ENCODE assay signal across 21 mouse cellular contexts in the genomic region with DNA sequence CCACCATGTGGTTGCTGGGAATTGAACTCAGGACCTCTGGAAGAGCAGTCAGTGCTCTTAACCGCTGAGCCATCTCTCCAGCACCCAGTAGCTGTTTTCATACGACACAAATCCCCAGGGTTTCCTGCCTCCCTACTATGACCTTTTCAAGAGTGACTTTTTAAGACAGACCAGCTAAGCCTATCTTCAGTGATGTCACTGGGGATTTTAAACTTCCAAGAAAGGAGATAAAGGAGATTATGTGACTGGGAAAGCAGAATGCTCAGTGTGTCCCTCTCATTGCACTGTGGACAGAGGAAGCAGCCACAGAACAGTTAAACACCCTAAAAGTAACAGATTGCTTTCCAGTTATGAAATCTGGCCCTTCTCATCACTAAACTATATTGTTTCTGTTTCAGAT. TPM values are rescaled to one million over a fixed set of nuclear protein-coding genes. Genes with fewer than 3 reads are reported as not detected.
A peak's percentile ranks its signal among the peaks of the same experiment; 100 is the strongest.
DNase-seq lines count a peak whose midpoint lies in the region; ATAC-seq and TF ChIP-seq lines count a peak whose summit lies in the region.
"Had no signal": no experiment of that assay in that cellular context is flagged by ENCODE, and none has a peak within 500 bp of the region (broad histone marks: within the 10 kb centered on the region; RNA-seq: fewer than 3 reads in every experiment).

No protein-coding gene starts in this region.

- no peaks in the 10 kb centered on the region for H3K27me3 ChIP-seq in kidney, postnatal 0 days (ENCODE audit: insufficient read depth, low read length)
- H3K27me3 ChIP-seq in heart, embryonic 15.5 days = no peaks in the 10 kb centered on the region
- no peaks in the 10 kb centered on the region for H3K27me3 ChIP-seq in stomach, postnatal 0 days (ENCODE audit: control insufficient read depth, insufficient read depth, low read length)
- H3K27me3 ChIP-seq: kidney, embryonic 15.5 days; liver, embryonic 15.5 days; lung, embryonic 15.5 days had no signal

- intact Hi-C loops in heart, postnatal 14 days (cut with DNase I) = no loop called here

- H3K4me1 ChIP-seq in kidney, postnatal 0 days (replicated peaks; ENCODE audit: insufficient read depth, low read length) = no peaks in the 10 kb centered on the region
- peaks cover 11% of the 10 kb centered on the region; the same call in 1 of the 2 replicates for H3K4me1 ChIP-seq in heart, embryonic 15.5 days (replicated peaks)
- no peaks in the 10 kb centered on the region for H3K4me1 ChIP-seq in stomach, postnatal 0 days (replicated peaks; ENCODE audit: control insufficient read depth, insufficient read depth)
- H3K4me1 ChIP-seq: kidney, embryonic 15.5 days; limb, embryonic 10.5 days; lung, embryonic 15.5 days; midbrain, embryonic 10.5 days had no signal

- TF ChIP-seq EP300 in stomach, postnatal 0 days (optimal IDR thresholded peaks at IDR 0.05) = no peak

- no peaks in the 10 kb centered on the region for H3K36me3 ChIP-seq in kidney, postnatal 0 days (ENCODE audit: insufficient read depth, low read length)
- H3K36me3 ChIP-seq in heart, embryonic 15.5 days = no peaks in the 10 kb centered on the region
- H3K36me3 ChIP-seq in stomach, postnatal 0 days (ENCODE audit: control insufficient read depth, insufficient read depth, low read length) = no peaks in the 10 kb centered on the region
- H3K36me3 ChIP-seq: kidney, embryonic 15.5 days; limb, embryonic 10.5 days; liver, embryonic 15.5 days; lung, embryonic 15.5 days; midbrain, embryonic 10.5 days had no signal

- WGBS in kidney, postnatal 0 days = 72% methylated on average over 2 of the region's 2 CpGs
- WGBS in heart, embryonic 15.5 days = 68% methylated on average over 2 of the region's 2 CpGs
- 74% methylated on average over 2 of the region's 2 CpGs for WGBS in stomach, postnatal 0 days

- DNase-seq in heart, adult 18-20 months = peak; percentile 46 to 65
- DNase-seq in heart, postnatal 14 days = no peak
- DNase-seq in kidney, postnatal 0 days (ENCODE audit: low spot score) = peak; percentile 15
- DNase-seq in kidney, adult 11 months = no peak
- DNase-seq in stomach, postnatal 0 days (ENCODE audit: low spot score) = no peak
- DNase-seq: cerebellum, adult 11-12 months; cerebellum, postnatal 14 days; liver; right cerebral cortex, postnatal 25 days; thymus, postnatal 25 days had no signal

- ATAC-seq in kidney, postnatal 0 days (replicated peaks; ENCODE audit: low FRiP score, low read depth) = no peak
- ATAC-seq in heart, embryonic 15.5 days (replicated peaks; ENCODE audit: insufficient number of reproducible peaks, insufficient read depth, low FRiP score, low read depth) = 0 out of 2 replicates have a peak, but pooled peaks have one; percentile 22
- peak; percentile 40; the same call in 1 of the 2 replicates for ATAC-seq in stomach, postnatal 0 days (ENCODE audit: low FRiP score, low TSS enrichment)
- no peak for ATAC-seq in megakaryocyte, adult 5-6 weeks (ENCODE audit: poor library complexity, severe bottlenecking)
- ATAC-seq: hindbrain, postnatal 0 days; intestine, embryonic 16.5 days; midbrain, embryonic 16.5 days had no signal

- no peak for TF ChIP-seq CTCF in kidney, postnatal 0 days (IDR thresholded peaks at IDR 0.05; ENCODE audit: low read depth)
- TF ChIP-seq CTCF in stomach, postnatal 0 days (IDR thresholded peaks at IDR 0.05; ENCODE audit: low read depth) = no peak

- no peak overlapping the region for H3K4me3 ChIP-seq in kidney, postnatal 0 days (replicated peaks; ENCODE audit: low read depth, low read length)
- no peak overlapping the region for H3K4me3 ChIP-seq in heart, embryonic 15.5 days
- no peak overlapping the region for H3K4me3 ChIP-seq in stomach, postnatal 0 days (ENCODE audit: low read depth, low read length)
- H3K4me3 ChIP-seq: kidney, embryonic 15.5 days; limb, embryonic 10.5 days; liver, embryonic 15.5 days; lung, embryonic 15.5 days; midbrain, embryonic 10.5 days had no signal

- no peaks in the 10 kb centered on the region for H3K9me3 ChIP-seq in kidney, postnatal 0 days (replicated peaks; ENCODE audit: low read length)
- no peaks in the 10 kb centered on the region for H3K9me3 ChIP-seq in heart, embryonic 15.5 days (replicated peaks)
- no peaks in the 10 kb centered on the region for H3K9me3 ChIP-seq in stomach, postnatal 0 days (ENCODE audit: control insufficient read depth, low read length)
- H3K9me3 ChIP-seq: kidney, embryonic 15.5 days; limb, embryonic 10.5 days; liver, embryonic 15.5 days; lung, embryonic 15.5 days; midbrain, embryonic 10.5 days had no signal

- no peak overlapping the region for H3K27ac ChIP-seq in kidney, postnatal 0 days
- peak overlapping the region; percentile 48 for H3K27ac ChIP-seq in heart, embryonic 15.5 days
- H3K27ac ChIP-seq in stomach, postnatal 0 days (replicated peaks) = peak overlapping the region; percentile 35; the same call in 1 of the 2 replicates
- H3K27ac ChIP-seq: hindbrain, postnatal 0 days; kidney, embryonic 15.5 days; limb, embryonic 10.5 days; liver, embryonic 15.5 days; lung, embryonic 15.5 days; macrophage; midbrain, embryonic 10.5 days had no signal

- no peak overlapping the region for H3K4me2 ChIP-seq in kidney, postnatal 0 days (ENCODE audit: low read length)
- H3K4me2 ChIP-seq in heart, embryonic 15.5 days = no peak overlapping the region
- H3K4me2 ChIP-seq in stomach, postnatal 0 days (replicated peaks; ENCODE audit: low read depth) = no peak overlapping the region
- H3K4me2 ChIP-seq: kidney, embryonic 15.5 days; liver, embryonic 15.5 days; lung, embryonic 15.5 days had no signal

- no peak overlapping the region for H3K9ac ChIP-seq in kidney, postnatal 0 days (ENCODE audit: low read depth, low read length)
- no peak overlapping the region for H3K9ac ChIP-seq in heart, embryonic 15.5 days
- no peak overlapping the region for H3K9ac ChIP-seq in stomach, postnatal 0 days (ENCODE audit: low read length)
- H3K9ac ChIP-seq: kidney, embryonic 15.5 days; liver, embryonic 15.5 days; lung, embryonic 15.5 days had no signal

RNA-seq across cellular contexts. Expression of a gene that starts 41.6 kb away (rescaled TPM):
- 10 to 100 TPM; 31.4 to 33.2 TPM for total RNA-seq in heart, adult 18-20 months (2021)
- 10 to 100 TPM; 35.5 to 42.6 TPM for total RNA-seq in heart, postnatal 14 days (2021)
- polyA plus RNA-seq in kidney, postnatal 0 days (2015; fragmentation: Nextera tagmentation; extraction: Ambion mirVana) = 31.3 and 33.8 TPM in 2 replicates
- polyA plus RNA-seq in heart, embryonic 15.5 days (2015; fragmentation: Nextera tagmentation; extraction: Ambion mirVana) = 34.8 and 36.5 TPM in 2 replicates
- 85.2 and 94.2 TPM in 2 replicates for polyA plus RNA-seq in stomach, postnatal 0 days (2015; fragmentation: Nextera tagmentation; extraction: Ambion mirVana)
- 2.2 and 3.6 TPM in 2 replicates for total RNA-seq in megakaryocyte, adult 5-6 weeks (2015)
- total RNA-seq in megakaryocyte, adult 5-6 weeks (2017) = 1.4 and 2.8 TPM in 2 replicates

Comparison
In these comparisons a context has a peak if more than half of its experiments do, and no peak if none do; other contexts are left out.
1. DNase-seq: peak in heart, adult 18-20 months (2 of 2) and kidney, postnatal 0 days (single experiment); none in heart, postnatal 14 days (0 of 2), kidney, adult 11 months (single experiment) and stomach, postnatal 0 days (single experiment).
2. ATAC-seq: peak in heart, embryonic 15.5 days (single experiment) and stomach, postnatal 0 days (single experiment); none in kidney, postnatal 0 days (single experiment) and megakaryocyte, adult 5-6 weeks (single experiment).
3. RNA of a gene that starts 41.6 kb away (total RNA-seq): 35.5 to 42.6 TPM in heart, postnatal 14 days and 31.4 to 33.2 TPM in heart, adult 18-20 months; 1.4 to 3.6 TPM in megakaryocyte, adult 5-6 weeks; every median in the first group is over 4 times any median in the second.